Mouse (Mus musculus) lung, adult 2 months (tissue): ENCODE results near the gene 2810408A11Rik.

Experiments
- CTCF ChIP-seq: fragments of 200-500 bp; IDR thresholded peaks from 2 replicates; pipeline ENCODE4 v1.5.1; 2011; ENCODE audit warnings: mild to moderate bottlenecking, low read length, control low read depth; ENCODE audit not compliant: insufficient read depth
- POLR2A ChIP-seq: fragments of 200-500 bp; IDR thresholded peaks from 2 replicates; pipeline ENCODE4 v1.6.1; 2011; ENCODE audit warnings: low read depth, mild to moderate bottlenecking, control low read depth, low read length, borderline replicate concordance; ENCODE audit errors: extremely low read depth

- TF ChIP-seq POLR2A (no peak), CTCF (no peak)
Measured at GRCm38 (mm10) chr11:69848021-69848420, 52.8 kb downstream of the 2810408A11Rik start.
